Comparison of ENCODE assay signal across 8 mouse cellular contexts in genomic region chr5:65823601-65824133, GRCm38 (mm10). TPM values are rescaled to one million over a fixed set of nuclear protein-coding genes. Genes with fewer than 3 reads are reported as not detected.
DNase-seq lines count a peak whose midpoint lies in the region; TF ChIP-seq lines count a peak whose summit lies in the region.
"Had no signal": no experiment of that assay in that cellular context is flagged by ENCODE, and none has a peak within 500 bp of the region (broad histone marks: within the 10 kb centered on the region; RNA-seq: fewer than 3 reads in every experiment).

No protein-coding gene starts in this region.

- H3K4me3 ChIP-seq in left cerebral cortex, adult 2 months: no peak overlapping the region
- H3K4me3 ChIP-seq in ES-E14 (ENCODE audit: insufficient read depth in 1 of 2, low read depth in 1 of 2, low read length in 2 of 2, poor library complexity in 1 of 2, severe bottlenecking in 1 of 2): no peak overlapping the region
- no peak overlapping the region for H3K4me3 ChIP-seq in lung, adult 2 months (replicated peaks; ENCODE audit: extremely low read depth, low read depth, low read length)
- H3K4me3 ChIP-seq: neural tube, embryonic 13.5 days had no signal

- intact Hi-C loops in left cerebral cortex, adult 2 months (cut with DNase I): loop anchor here (1.0 kb wide), 1 partner anchor 115 kb away; no protein-coding TSS in a partner anchor
- intact Hi-C loops in heart, postnatal 14 days (cut with DNase I): loop anchor here (1.0 kb wide), 1 partner anchor 115 kb away; no protein-coding TSS in a partner anchor

- no peaks in the 10 kb centered on the region for H3K9me3 ChIP-seq in ES-E14 (ENCODE audit: control insufficient read depth, insufficient read depth, low read depth, low read length)
- H3K9me3 ChIP-seq: neural tube, embryonic 13.5 days had no signal

- no peaks in the 10 kb centered on the region for H3K4me1 ChIP-seq in ES-E14 (ENCODE audit: control insufficient read depth in 2 of 2, insufficient read depth in 2 of 2, low read length in 2 of 2, poor library complexity in 1 of 2)
- H3K4me1 ChIP-seq in lung, adult 2 months (ENCODE audit: control insufficient read depth, insufficient read depth, low read length): no peaks in the 10 kb centered on the region
- H3K4me1 ChIP-seq: neural tube, embryonic 13.5 days had no signal

- peak in 1 of 2 experiments; percentile 14 for DNase-seq in left cerebral cortex, adult 2 months (ENCODE audit: extremely low spot score in 1 of 2, low spot score in 2 of 2)
- no peak for DNase-seq in left cerebral cortex, adult 11 months (ENCODE audit: low spot score)
- DNase-seq in ES-E14 (ENCODE audit: low read depth, low spot score): peak; percentile 39
- peak; percentile 9 for DNase-seq in adrenal gland, adult 8-10 months
- DNase-seq in heart, postnatal 14 days: peak; percentile 13 to 52
- peak; percentile 21 for DNase-seq in lung, adult 2 months
- DNase-seq in testis, postnatal 10 days (ENCODE audit: low spot score): peak; percentile 49

- TF ChIP-seq POLR2A in lung, adult 2 months (IDR thresholded peaks at IDR 0.05; ENCODE audit: borderline replicate concordance, extremely low read depth, low read depth, low read length): no peak

- H3K9ac ChIP-seq in ES-E14 (ENCODE audit: insufficient read depth, low read depth, low read length, poor library complexity, severe bottlenecking): no peak overlapping the region
- H3K9ac ChIP-seq: neural tube, embryonic 13.5 days had no signal

- in situ Hi-C loops in ES-E14 (cut with MboI; ENCODE audit: low sequenced_read_pairs in 2 of 2, unreplicated experiment in 2 of 2): no loop called here

- peaks cover 2% of the 10 kb centered on the region; the same call in 1 of the 2 replicates for H3K36me3 ChIP-seq in ES-E14 (ENCODE audit: control insufficient read depth, insufficient read depth, low read length, poor library complexity, severe bottlenecking)

- 76% methylated on average over 5 of the region's 5 CpGs for WGBS in lung, adult 2 months

- peak; percentile 64 for TF ChIP-seq CTCF in left cerebral cortex, adult 2 months (IDR thresholded peaks at IDR 0.05)
- peak; percentile 71 for TF ChIP-seq CTCF in lung, adult 2 months (IDR thresholded peaks at IDR 0.05; ENCODE audit: insufficient read depth, low read length)

- H3K27ac ChIP-seq in left cerebral cortex, adult 2 months: no peak overlapping the region
- H3K27ac ChIP-seq in ES-E14 (ENCODE audit: insufficient read depth, low read depth, low read length, poor library complexity, severe bottlenecking): no peak overlapping the region
- H3K27ac ChIP-seq: neural tube, embryonic 13.5 days had no signal

TF ChIP-seq in ES-E14, 5 proteins besides CTCF, POLR2A, EP300 and RAD21:
- TF ChIP-seq ZNF384 (IDR thresholded peaks at IDR 0.05; ENCODE audit: low read depth, low read length) (no peak), ZC3H11A (IDR thresholded peaks at IDR 0.05; ENCODE audit: borderline replicate concordance, low read depth, low read length) (peak; percentile 44; the same call in 1 of the 2 replicates)

RNA-seq across cellular contexts. Expression of gene Rhoh, which starts 37.3 kb away (rescaled TPM):
- total RNA-seq in left cerebral cortex, adult 2 months (2021): under 1 TPM; 0.63 to 0.84 TPM
- total RNA-seq in ES-E14 (2012; rRNA removed): 0.21 and 0.27 TPM in 2 replicates
- 1 to 10 TPM in 1 of 4 experiments, under 1 TPM in 3; 0.45 to 1.2 (median 0.80) TPM for total RNA-seq in adrenal gland, adult 8-10 months (2022)
- 1 to 10 TPM in 1 of 2 experiments, under 1 TPM in 1; 0.57 to 4.5 TPM for total RNA-seq in heart, postnatal 14 days (2021)
- polyA plus RNA-seq in lung, adult 2 months (2012; rRNA removed): 2.7 and 3.5 TPM in 2 replicates
